Mouse (Mus musculus) heart, embryonic 10.5 days (tissue): ENCODE results near the gene Gli1. TPM values are rescaled to one million over a fixed set of nuclear protein-coding genes. Genes with fewer than 3 reads are reported as not detected.
A peak's percentile ranks its signal among the peaks of the same experiment; 100 is the strongest.

Experiments used
- DNase-seq: peaks from one replicate; pipeline ENCODE4 v3.0.0-alpha.2; 2017; ENCODE audit warnings: low spot score
- H3K27ac ChIP-seq: fragments of 300-500 bp; sonication (generic); 2 replicates; pipeline ENCODE4 v1.5.1; 2016; ENCODE audit warnings: mild to moderate bottlenecking
- H3K27me3 ChIP-seq: fragments of 300-500 bp; sonication (generic); 2 replicates; pipeline ENCODE4 v1.6.1; 2016; ENCODE audit warnings: mild to moderate bottlenecking; ENCODE audit not compliant: poor library complexity, insufficient read depth, severe bottlenecking
- H3K36me3 ChIP-seq: fragments of 300-500 bp; sonication (generic); 2 replicates; pipeline ENCODE4 v1.6.1; 2016; ENCODE audit warnings: mild to moderate bottlenecking, moderate library complexity
- H3K4me1 ChIP-seq: fragments of 300-500 bp; sonication (generic); 2 replicates; pipeline ENCODE4 v1.6.1; 2016; ENCODE audit warnings: mild to moderate bottlenecking
- H3K4me3 ChIP-seq: fragments of 300-500 bp; sonication (generic); 2 replicates; pipeline ENCODE4 v1.5.1; 2016; ENCODE audit warnings: mild to moderate bottlenecking, moderate library complexity
- H3K9me3 ChIP-seq: fragments of 300-500 bp; sonication (generic); 2 replicates; pipeline ENCODE4 v1.6.1; 2016; ENCODE audit warnings: mild to moderate bottlenecking, moderate library complexity
- WGBS: fragments of 180-500 bp; shearing (Covaris S2); methylation state at CpG from one replicate; pipeline ENCODE4 v1.1.7; 2016; 5-methylcytosine and 5-hydroxymethylcytosine counted together
- polyA plus RNA-seq: library from polyadenylated mRNA; unstranded; fragments of >200 nt; fragmentation: Nextera tagmentation; extraction: Ambion mirVana; gene quantifications from 2 replicates; pipeline ENCODE4 v1.2.1, GENCODE M21; 2016

Gli1 gene
- polyA plus RNA-seq, 1 experiment from 2014 or later, result 4.8 TPM

DNA sequence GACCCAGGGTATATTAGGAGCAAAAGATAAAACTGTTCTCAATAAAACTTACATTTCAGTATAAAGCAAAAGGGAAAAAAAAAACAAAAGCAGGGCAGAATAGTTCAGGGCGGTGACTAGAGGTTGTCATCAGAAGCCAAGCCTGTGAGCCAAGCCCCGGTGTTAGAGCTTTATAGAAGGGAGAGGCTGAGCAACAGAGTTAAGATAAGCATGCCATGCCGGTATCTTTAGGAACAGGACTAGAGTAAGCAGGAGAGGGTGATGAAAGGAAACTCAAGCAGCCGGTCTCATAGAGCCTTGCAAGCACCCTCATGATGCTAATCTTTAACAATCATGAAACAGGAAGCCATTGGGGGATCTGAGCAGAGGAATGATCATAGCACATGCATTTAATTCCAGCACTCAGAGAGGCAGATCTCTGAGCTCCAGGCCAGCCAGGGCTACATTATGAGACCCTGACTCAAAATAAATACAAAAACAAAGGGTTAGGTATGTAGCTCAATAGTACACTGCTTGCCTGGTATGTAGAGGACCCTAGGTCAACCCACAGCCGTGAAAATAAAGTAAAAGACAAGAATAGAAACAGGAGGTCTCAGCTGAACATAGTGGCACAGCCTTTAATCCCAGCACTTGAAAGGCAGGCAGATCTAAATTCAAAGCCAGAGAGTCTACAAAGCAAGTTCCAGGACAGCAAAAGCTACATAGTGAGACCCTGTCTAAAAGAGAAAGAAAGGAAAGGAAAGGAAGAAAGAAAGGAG, 49.7 kb downstream of the Gli1 start:
- peaks cover 58% of the 10 kb centered on the region for H3K4me1 ChIP-seq
- H3K27ac ChIP-seq, result peak overlapping the region; percentile 98
- peak overlapping the region; percentile 75 for H3K4me3 ChIP-seq
- no peaks in the 10 kb centered on the region for H3K27me3 ChIP-seq
- 10% methylated on average over 5 of the region's 5 CpGs for WGBS
- DNase-seq, result peak; percentile 86
- H3K36me3 ChIP-seq, result peaks cover 48% of the 10 kb centered on the region
- no peaks in the 10 kb centered on the region for H3K9me3 ChIP-seq

DNA sequence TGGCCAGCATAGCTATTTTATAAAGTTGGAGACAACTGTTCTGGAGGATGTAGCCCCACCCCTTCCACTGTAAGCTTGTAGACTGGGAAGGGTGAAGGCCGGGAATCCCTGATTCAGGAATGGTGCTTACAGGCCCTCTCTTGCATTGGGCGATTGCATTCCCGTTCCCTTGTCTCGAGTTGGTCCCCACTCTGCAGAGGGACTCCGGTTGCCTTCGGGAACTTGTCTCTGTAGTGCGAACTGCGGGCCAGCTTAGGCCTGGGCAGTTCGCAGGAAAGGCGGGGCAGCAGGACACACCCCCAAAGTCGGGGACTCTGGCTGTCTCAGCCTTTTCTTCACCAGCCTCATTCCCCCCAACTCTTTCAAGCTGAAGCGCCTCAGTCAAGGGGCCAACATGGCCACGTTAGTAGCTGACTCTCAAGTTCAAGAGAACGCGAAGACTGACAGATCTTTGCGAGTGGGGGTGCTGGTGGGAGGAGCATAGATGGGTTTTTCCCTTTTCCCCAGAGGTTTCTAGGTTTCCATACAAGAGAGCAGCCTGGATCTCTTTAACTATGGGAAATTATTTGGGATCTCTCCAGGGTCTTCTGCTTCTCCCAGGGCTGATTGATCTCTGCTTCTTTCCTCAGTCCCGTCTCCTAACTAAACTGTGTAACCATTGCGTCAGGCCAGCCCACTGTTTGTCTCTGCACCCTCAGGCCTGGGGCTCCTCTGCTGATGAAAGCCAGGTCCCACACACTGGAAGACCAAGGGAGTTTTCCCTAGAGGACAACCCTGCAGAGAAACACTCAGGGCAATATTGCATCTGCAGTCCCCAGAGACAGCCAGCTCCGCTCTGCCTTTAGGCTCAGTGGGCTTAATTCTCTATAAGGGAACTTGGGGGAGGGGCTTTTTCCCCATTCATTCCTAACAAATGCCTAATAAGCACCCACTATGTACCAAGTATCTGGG, 50.6 kb downstream of the Gli1 start:
- Histone ChIP-seq H3K27ac (peak overlapping the region; percentile 98), H3K36me3 (peaks cover 48% of the 10 kb centered on the region), H3K4me1 (peaks cover 58% of the 10 kb centered on the region), H3K4me3 (peak overlapping the region; percentile 75), H3K27me3 (no peaks in the 10 kb centered on the region), H3K9me3 (no peaks in the 10 kb centered on the region)
- peak; percentile 88 for DNase-seq
- 2% methylated on average over 19 of the region's 19 CpGs for WGBS

DNA sequence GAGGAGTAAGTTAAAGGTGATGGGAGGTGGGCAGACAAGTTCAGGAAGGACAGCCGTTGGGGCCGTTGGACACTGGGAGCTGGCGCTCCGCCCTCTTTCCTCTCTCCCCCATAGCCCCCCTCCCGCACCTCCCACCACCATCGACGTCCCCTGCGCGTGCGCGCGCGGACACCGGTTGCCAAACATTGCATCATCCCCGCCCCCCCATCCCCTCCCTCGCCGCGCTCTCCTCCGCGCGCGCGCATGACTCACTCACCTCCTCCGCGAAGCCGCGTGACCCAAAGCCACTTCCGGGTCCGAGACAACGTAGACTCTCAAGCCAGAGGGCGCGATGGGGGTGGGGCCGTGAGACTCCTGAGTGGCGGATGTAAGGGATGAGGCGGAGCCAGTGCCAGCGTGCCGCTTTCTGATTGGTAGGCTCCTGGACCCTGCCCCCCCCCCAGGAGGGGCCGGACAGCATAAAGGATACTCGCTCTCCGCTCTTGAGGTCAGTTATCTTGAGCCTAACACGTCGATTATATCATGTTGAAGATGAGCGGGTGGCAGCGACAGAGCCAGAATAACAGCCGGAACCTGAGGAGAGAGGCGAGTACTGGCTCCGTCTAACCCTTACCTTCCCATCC, 51.4 kb downstream of the Gli1 start:
- peak; percentile 100 for DNase-seq
- Histone ChIP-seq H3K27ac (peak overlapping the region; percentile 98), H3K27me3 (no peaks in the 10 kb centered on the region), H3K9me3 (no peaks in the 10 kb centered on the region), H3K4me3 (peak overlapping the region; percentile 75), H3K36me3 (peaks cover 48% of the 10 kb centered on the region), H3K4me1 (peaks cover 59% of the 10 kb centered on the region)
- under 1% methylated on average over 35 of the region's 47 CpGs for WGBS

DNA sequence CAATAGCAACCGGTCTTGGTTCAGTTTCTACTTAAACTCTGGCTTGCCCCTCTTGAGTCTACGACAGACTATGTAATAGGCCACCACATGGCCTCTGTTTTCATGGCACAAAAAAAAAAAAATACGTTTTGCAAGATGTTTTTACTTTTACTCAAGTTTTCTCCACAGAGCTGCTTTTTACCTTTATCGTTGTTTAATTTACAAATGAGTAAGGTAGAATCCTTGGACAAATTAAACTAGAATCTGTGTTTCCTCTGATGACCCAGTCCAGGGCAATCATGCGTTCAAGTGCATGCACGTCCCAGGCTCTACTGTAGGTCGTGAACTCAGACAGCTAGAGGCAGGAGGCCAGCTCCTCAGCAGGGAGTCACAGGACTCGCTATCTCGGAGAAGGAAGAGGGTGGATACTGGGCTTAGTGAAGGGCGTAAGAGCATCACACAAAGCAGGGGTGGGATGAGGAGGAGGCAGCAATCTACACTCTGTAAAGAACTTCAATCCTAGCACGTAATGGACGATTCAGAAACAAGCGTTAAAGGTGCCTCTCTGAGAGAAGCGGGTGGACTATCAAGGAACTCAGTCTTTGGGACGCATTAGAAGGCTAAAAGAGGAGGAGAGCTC, 52.1 kb downstream of the Gli1 start:
- 2% methylated on average over 15 of the region's 15 CpGs for WGBS
- Histone ChIP-seq H3K27me3 (no peaks in the 10 kb centered on the region), H3K36me3 (peaks cover 48% of the 10 kb centered on the region), H3K4me1 (peaks cover 66% of the 10 kb centered on the region), H3K9me3 (no peaks in the 10 kb centered on the region), H3K4me3 (peak overlapping the region; percentile 75), H3K27ac (peak overlapping the region; percentile 98)
- peak; percentile 84 for DNase-seq

DNA sequence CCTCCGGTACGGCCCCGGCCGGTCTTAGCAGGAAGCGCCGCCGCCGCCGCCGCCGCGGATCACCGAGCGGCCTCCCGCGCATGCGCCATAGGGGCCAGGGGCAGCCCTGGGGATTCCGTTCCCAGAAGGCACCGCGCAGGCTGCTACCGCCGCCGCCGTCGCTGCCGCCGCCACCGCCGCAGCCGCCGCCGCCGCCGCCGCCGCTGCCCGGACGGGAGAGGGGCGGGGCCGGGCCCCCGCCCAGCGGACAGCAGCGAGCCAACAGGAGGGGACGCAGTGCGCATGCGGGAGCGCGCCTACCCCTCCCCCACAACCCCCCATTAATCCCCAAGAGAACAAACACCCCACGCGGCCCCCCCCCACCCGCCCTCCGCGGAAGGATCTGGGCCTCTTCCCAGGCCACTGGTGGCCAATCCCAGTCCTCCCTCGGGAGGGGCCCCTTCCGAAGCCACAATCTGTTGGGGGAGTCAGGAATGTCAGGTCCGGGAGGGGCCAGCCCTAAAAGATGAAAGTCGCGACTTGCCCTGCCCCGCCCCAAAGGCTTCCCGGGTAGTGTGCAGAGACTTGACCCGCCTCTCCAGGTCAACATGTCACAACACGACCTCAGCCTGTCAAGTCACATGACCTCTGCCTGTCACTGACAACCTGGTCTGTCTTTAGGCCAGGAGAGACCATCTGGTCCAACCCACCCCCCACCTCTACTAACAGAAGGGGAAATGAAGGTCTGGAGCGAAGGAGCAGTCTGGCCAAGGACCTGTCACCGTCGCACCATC, 52.8 kb downstream of the Gli1 start, which contains the start of gene Mbd6:
Gene Mbd6, minus strand, starts transcription at position 219 of the 773 bp plus-strand sequence.
- DNase-seq, result peak; percentile 97
- H3K4me1 ChIP-seq, result peaks cover 66% of the 10 kb centered on the region
- H3K27ac ChIP-seq, result peak within 1 kb of the TSS; percentile 98
- no peaks in the 10 kb centered on the region for H3K27me3 ChIP-seq
- H3K36me3 ChIP-seq, result peaks cover 48% of the 10 kb centered on the region
- no peaks in the 10 kb centered on the region for H3K9me3 ChIP-seq
- H3K4me3 ChIP-seq, result peak within 1 kb of the TSS; percentile 75
- WGBS, result under 1% methylated on average over 38 of the region's 65 CpGs

DNA sequence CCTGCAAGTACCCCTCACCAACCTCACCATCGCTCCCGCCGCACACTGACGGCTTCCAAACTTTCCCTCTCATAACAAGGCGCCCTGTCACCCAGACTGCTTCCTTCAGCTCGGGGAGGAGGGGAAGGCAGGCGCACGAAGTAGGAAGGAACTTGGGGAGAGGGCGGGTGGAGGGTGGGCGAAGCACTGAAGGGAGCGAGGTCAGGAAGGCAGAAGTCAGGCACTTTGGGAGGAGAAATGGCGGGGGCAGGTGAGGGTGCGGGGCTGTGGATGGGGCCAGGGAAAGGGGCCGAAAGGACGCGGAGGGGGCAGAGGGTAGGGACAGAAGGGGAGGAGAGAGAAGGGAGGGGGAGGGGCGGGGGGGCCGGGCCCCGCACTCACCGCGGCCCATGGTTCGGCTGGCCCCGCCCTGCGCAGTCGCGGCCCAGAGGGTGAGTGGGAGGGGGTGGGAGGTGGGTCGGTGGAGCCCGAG, 53.4 kb downstream of the Gli1 start:
- peak; percentile 94 for DNase-seq
- Histone ChIP-seq H3K4me1 (peaks cover 61% of the 10 kb centered on the region), H3K27me3 (no peaks in the 10 kb centered on the region), H3K36me3 (peaks cover 48% of the 10 kb centered on the region), H3K4me3 (peak overlapping the region; percentile 75), H3K27ac (peak overlapping the region; percentile 98), H3K9me3 (no peaks in the 10 kb centered on the region)
- WGBS, result under 1% methylated on average over 14 of the region's 28 CpGs

DNA sequence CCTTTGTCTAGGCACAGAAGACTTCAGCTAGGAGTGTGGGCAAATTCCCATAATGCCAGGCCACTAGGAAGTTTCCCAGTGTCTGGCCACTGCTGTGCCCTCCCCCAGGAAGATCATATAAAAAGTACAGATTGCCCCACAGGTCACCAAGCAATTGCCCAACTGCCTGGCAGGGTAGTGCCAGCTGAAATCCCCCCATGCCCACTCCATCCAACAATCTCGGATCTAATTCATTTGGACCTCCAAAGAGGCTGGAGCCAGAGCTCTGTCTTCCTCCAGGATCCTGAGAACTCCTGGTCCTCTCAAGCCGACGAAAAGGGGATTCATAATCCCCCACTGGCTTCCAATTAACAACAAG, 53.9 kb downstream of the Gli1 start:
- Histone ChIP-seq H3K4me3 (peak overlapping the region; percentile 75), H3K27ac (peak overlapping the region; percentile 98), H3K27me3 (no peaks in the 10 kb centered on the region), H3K9me3 (no peaks in the 10 kb centered on the region), H3K36me3 (peaks cover 49% of the 10 kb centered on the region), H3K4me1 (peaks cover 57% of the 10 kb centered on the region)
- 2% methylated on average over 3 of the region's 3 CpGs for whole genome bisulfite sequencing
- DNase-seq, result no peak

DNA sequence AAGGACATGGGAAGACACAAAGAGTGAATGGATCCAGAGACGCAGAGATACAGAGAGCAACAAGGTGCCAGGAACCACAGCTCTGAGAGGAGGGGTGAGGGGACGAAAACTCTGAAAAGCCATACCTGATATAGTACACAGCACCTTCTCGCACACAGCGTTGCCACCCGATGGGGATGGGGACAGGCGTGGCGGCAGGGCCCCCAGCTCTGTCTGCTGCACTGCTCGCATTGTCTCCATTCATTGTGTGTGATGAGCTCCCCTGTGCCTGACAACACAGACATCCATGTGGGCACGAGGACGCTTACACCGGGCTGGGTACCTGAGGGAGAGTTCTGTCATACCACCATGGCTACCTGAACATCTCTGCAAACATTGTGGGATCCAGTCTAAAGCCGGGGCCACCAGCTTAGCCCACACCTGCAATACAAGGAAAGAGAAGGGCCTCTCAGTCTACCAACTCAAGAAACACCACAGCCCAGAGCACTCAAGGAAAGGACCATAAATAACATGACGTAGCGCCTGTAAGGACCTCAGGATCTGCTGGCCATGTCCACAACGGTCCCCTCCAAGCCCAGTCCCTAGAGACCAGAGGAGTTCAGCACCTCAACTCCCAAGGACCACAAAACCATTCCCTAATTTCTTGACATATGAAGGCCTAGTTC, 54.4 kb downstream of the Gli1 start:
- H3K4me3 ChIP-seq, result peak overlapping the region; percentile 75
- peak overlapping the region; percentile 98 for H3K27ac ChIP-seq
- H3K36me3 ChIP-seq, result peaks cover 52% of the 10 kb centered on the region
- 74% methylated on average over 15 of the region's 15 CpGs for WGBS
- no peaks in the 10 kb centered on the region for H3K9me3 ChIP-seq
- DNase-seq, result no peak
- H3K27me3 ChIP-seq, result no peaks in the 10 kb centered on the region
- H3K4me1 ChIP-seq, result peaks cover 56% of the 10 kb centered on the region

DNA sequence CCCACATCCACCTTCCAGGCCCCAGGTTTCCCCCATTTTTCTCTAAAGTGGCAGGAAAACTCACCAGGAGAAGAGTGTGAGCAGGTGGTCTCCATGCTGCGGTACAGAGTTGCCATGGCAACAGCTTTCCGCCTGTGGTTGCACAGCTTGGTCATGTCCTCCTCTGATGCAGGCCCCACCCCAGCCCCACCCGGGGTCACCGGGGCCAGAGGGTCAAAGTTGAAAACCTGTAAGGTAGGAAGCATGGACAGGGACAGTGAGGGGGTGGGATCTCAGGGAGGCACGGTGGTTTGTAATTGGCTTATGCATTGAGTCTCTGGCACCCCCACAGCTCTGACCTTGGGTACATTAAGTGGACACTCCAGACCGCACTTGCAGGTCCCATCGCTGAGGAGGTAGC, 55.0 kb downstream of the Gli1 start:
- Histone ChIP-seq H3K4me3 (peak overlapping the region; percentile 75; the same call in 1 of the 2 replicates), H3K9me3 (no peaks in the 10 kb centered on the region), H3K36me3 (peaks cover 59% of the 10 kb centered on the region), H3K4me1 (peaks cover 50% of the 10 kb centered on the region), H3K27ac (0 out of 2 replicates have a peak overlapping the region, but pooled peaks have one; percentile 98), H3K27me3 (no peaks in the 10 kb centered on the region)
- DNase-seq, result no peak
- WGBS, result 64% methylated on average over 7 of the region's 7 CpGs

DNA sequence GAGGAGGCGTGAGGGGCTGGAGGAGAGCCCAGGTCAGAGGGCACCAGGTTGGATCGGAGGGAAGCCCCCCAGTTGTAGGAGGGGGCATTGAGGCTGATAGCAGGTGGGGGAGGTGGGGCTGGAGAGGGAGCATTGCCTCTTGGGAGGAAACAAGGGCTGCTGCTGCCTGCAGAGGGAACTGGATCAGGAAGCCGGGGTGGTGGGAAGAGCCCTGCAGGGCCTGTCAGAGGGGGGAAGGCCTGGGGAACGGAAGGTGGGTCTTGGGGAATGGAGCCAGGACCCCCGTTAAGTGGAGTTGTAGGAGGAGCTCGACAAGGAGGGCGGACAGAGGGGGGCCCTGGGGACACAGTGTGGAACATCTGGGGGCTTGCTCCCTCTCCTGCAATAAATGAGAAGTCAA, 55.6 kb downstream of the Gli1 start:
- Histone ChIP-seq H3K36me3 (peaks cover 64% of the 10 kb centered on the region), H3K9me3 (no peaks in the 10 kb centered on the region), H3K4me1 (peaks cover 46% of the 10 kb centered on the region), H3K27me3 (no peaks in the 10 kb centered on the region), H3K27ac (peak overlapping the region; percentile 56), H3K4me3 (peak overlapping the region; percentile 75; the same call in 1 of the 2 replicates)
- WGBS, result 83% methylated on average over 7 of the region's 7 CpGs
- no peak for DNase-seq

DNA sequence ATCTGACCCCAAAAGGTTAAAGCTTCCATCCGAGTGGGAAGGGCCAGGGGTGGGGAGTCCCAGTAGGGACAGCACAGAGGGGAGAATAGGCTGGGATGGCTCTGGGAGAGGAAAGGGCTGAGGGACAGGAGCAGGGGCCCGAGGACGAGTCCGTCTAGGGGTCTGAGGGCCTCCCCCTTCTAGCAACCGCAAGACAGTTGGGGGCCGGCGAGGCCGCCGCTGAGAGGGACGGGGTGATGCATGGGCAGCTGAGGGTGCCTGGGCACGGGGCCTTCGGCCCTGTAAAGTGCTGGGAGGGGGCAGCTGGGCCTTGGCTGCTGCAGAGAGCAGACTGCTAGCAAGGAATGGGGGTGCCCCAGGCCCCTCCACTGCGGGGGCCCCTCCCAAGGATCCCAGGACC, 56.1 kb downstream of the Gli1 start:
- Histone ChIP-seq H3K27ac (peak overlapping the region; percentile 56), H3K36me3 (peaks cover 70% of the 10 kb centered on the region), H3K4me3 (peak overlapping the region; percentile 75), H3K27me3 (no peaks in the 10 kb centered on the region), H3K9me3 (no peaks in the 10 kb centered on the region), H3K4me1 (peaks cover 46% of the 10 kb centered on the region)
- WGBS, result 73% methylated on average over 13 of the region's 13 CpGs
- DNase-seq, result no peak
